In genomic region chr6:71492756-71493674, GRCm38 (mm10) we compare ENCODE assay signal across 8 mouse cellular contexts. TPM values are rescaled to one million over a fixed set of nuclear protein-coding genes. Genes with fewer than 3 reads are reported as not detected.
DNase-seq lines count a peak whose midpoint lies in the region; ATAC-seq and TF ChIP-seq lines count a peak whose summit lies in the region.

No protein-coding gene starts in this region.

- H3K9me3 ChIP-seq in forebrain, embryonic 13.5 days (replicated peaks), result no peaks in the 10 kb centered on the region
- no peaks in the 10 kb centered on the region for H3K9me3 ChIP-seq in liver, embryonic 14.5 days (ENCODE audit: control insufficient read depth, low read length)

- TF ChIP-seq CTCF in heart, adult 2 months (IDR thresholded peaks at IDR 0.05), result no peak
- TF ChIP-seq CTCF in C2C12 (IDR thresholded peaks at IDR 0.05; ENCODE audit: control insufficient read depth, insufficient read depth, insufficient read length), result no peak
- TF ChIP-seq CTCF in liver, embryonic 14.5 days (IDR thresholded peaks at IDR 0.05; ENCODE audit: low read depth), result no peak

- H3K79me3 ChIP-seq in C2C12 (ENCODE audit: low read depth), result peaks cover 3% of the 10 kb centered on the region

- H3K36me3 ChIP-seq in heart, adult 2 months (ENCODE audit: control insufficient read depth, insufficient read depth, low read length), result peaks cover 17% of the 10 kb centered on the region
- H3K36me3 ChIP-seq in C2C12 (ENCODE audit: control insufficient read depth, insufficient read depth), result peaks cover 5% of the 10 kb centered on the region
- H3K36me3 ChIP-seq in forebrain, embryonic 13.5 days (ENCODE audit: poor library complexity, severe bottlenecking), result 0 out of 2 replicates have a peak, but pooled peaks cover 5% of the 10 kb centered on the region
- H3K36me3 ChIP-seq in liver, embryonic 14.5 days (replicated peaks; ENCODE audit: control insufficient read depth, insufficient read depth, low read depth), result no peaks in the 10 kb centered on the region

- intact Hi-C loops in heart, adult 2 months (cut with DNase I), result loop anchor here (1.0 kb wide), 2 partner anchors 50 to 53 kb away; partner anchors contain the start of genes Chmp3 and Rmnd5a
- intact Hi-C loops in heart, postnatal 25 days (cut with DNase I), result loop anchor here (5.0 to 10.0 kb wide), 3 partner anchors 139 to 312 kb away; partner anchors contain the start of genes Kdm3a and Krcc1

- peak overlapping the region; percentile 78 for H3K4me2 ChIP-seq in forebrain, embryonic 13.5 days
- H3K4me2 ChIP-seq in liver, embryonic 14.5 days (ENCODE audit: low read depth), result peak overlapping the region; percentile 95

- H3K27me3 ChIP-seq in heart, adult 2 months (ENCODE audit: control insufficient read depth, insufficient read depth, low read length), result no peaks in the 10 kb centered on the region
- no peaks in the 10 kb centered on the region for H3K27me3 ChIP-seq in C2C12 (ENCODE audit: control insufficient read depth, insufficient read depth, insufficient read length)
- no peaks in the 10 kb centered on the region for H3K27me3 ChIP-seq in forebrain, embryonic 13.5 days
- no peaks in the 10 kb centered on the region for H3K27me3 ChIP-seq in liver, embryonic 14.5 days (ENCODE audit: control insufficient read depth, insufficient read depth, low read length)

- H3K4me1 ChIP-seq in heart, adult 2 months (ENCODE audit: control insufficient read depth, insufficient read depth, low read length), result peaks cover 3% of the 10 kb centered on the region
- H3K4me1 ChIP-seq in forebrain, embryonic 13.5 days, result peaks cover 18% of the 10 kb centered on the region
- no peaks in the 10 kb centered on the region; a peak in 2 of 4 replicates for H3K4me1 ChIP-seq in liver, embryonic 14.5 days (replicated peaks; ENCODE audit: control insufficient read depth in 2 of 2, insufficient read depth in 2 of 2, low read length in 1 of 2)

- ATAC-seq in forebrain, embryonic 13.5 days, result no peak
- ATAC-seq in liver, embryonic 14.5 days (ENCODE audit: insufficient read depth), result peak; percentile 2; the same call in 1 of the 2 replicates
- no peak for ATAC-seq in megakaryocyte-erythroid progenitor cell, adult 5-6 weeks (replicated peaks; ENCODE audit: low FRiP score, low TSS enrichment, poor library complexity, severe bottlenecking)

- WGBS in heart, adult 2 months, result 23% methylated on average over 21 of the region's 22 CpGs
- 23% methylated on average over 21 of the region's 22 CpGs for WGBS in forebrain, embryonic 13.5 days
- 20% methylated on average over 21 of the region's 22 CpGs for WGBS in liver, embryonic 14.5 days (ENCODE audit: insufficient replicate concordance)

- no peaks in the 10 kb centered on the region for H3K79me2 ChIP-seq in heart, adult 2 months (replicated peaks; ENCODE audit: control insufficient read depth, insufficient read depth, low read length)
- peaks cover 21% of the 10 kb centered on the region for H3K79me2 ChIP-seq in C2C12 (ENCODE audit: control insufficient read depth, insufficient read depth)

- H3ac ChIP-seq in C2C12 (ENCODE audit: control insufficient read depth, insufficient read length, low read depth), result no peak overlapping the region

- no peak for TF ChIP-seq EP300 in heart, adult 2 months (IDR thresholded peaks at IDR 0.05; ENCODE audit: insufficient read depth, low read depth, low read length)
- TF ChIP-seq EP300 in liver, embryonic 14.5 days (IDR thresholded peaks at IDR 0.05; ENCODE audit: low read depth), result no peak

- no peak for DNase-seq in heart, adult 2 months
- DNase-seq in heart, postnatal 25 days (ENCODE audit: low spot score), result no peak
- DNase-seq in liver, embryonic 14.5 days (ENCODE audit: low read depth in 3 of 3, low spot score in 3 of 3), result peak in 1 of 3 experiments; percentile 17
- no peak for DNase-seq in spleen, postnatal 4 days (ENCODE audit: low spot score in 2 of 2)
- DNase-seq in urinary bladder, postnatal 36 days (ENCODE audit: low spot score in 2 of 2), result no peak

- H3K9ac ChIP-seq in heart, adult 2 months (ENCODE audit: low read depth, low read length), result peak overlapping the region; percentile 96
- H3K9ac ChIP-seq in forebrain, embryonic 13.5 days, result peak overlapping the region; percentile 100
- H3K9ac ChIP-seq in liver, embryonic 14.5 days (replicated peaks), result peak overlapping the region; percentile 76

- H3K27ac ChIP-seq in heart, adult 2 months, result peak overlapping the region; percentile 98
- H3K27ac ChIP-seq in forebrain, embryonic 13.5 days, result peak overlapping the region; percentile 99
- peak overlapping the region; percentile 39; the same call in 1 of the 2 replicates for H3K27ac ChIP-seq in liver, embryonic 14.5 days

- peak overlapping the region; percentile 84 for H3K4me3 ChIP-seq in heart, adult 2 months
- peak overlapping the region; percentile 48 for H3K4me3 ChIP-seq in C2C12 (ENCODE audit: insufficient read depth, poor library complexity, severe bottlenecking)
- H3K4me3 ChIP-seq in forebrain, embryonic 13.5 days, result peak overlapping the region; percentile 79
- H3K4me3 ChIP-seq in liver, embryonic 14.5 days (ENCODE audit: insufficient read depth in 1 of 2, low read depth in 2 of 2, low read length in 2 of 2), result peak overlapping the region; percentile 71 to 80

- TF ChIP-seq POLR2A in heart, adult 2 months (IDR thresholded peaks at IDR 0.05; ENCODE audit: insufficient read depth, low read depth, low read length), result no peak

TF ChIP-seq in C2C12, 6 proteins besides CTCF, POLR2A, EP300 and RAD21:
- TF ChIP-seq FOSL1 (IDR thresholded peaks at IDR 0.05; ENCODE audit: insufficient read depth, low read length, poor library complexity, severe bottlenecking), result no peak

RNA-seq across cellular contexts. Expression of gene Rnf103, which starts 0.7 kb away (rescaled TPM):
- 10 to 100 TPM; 20.8 to 26.7 TPM for total RNA-seq in heart, adult 2 months (2021)
- 7.6 and 12.1 TPM in 2 replicates for polyA plus RNA-seq in heart, adult 2 months (2012; rRNA removed)
- 10 to 100 TPM; 21.7 to 26.1 TPM for total RNA-seq in heart, postnatal 25 days (2021)
- 4.5 TPM for polyA plus RNA-seq in C2C12 (2012; fragmentation: generic; extraction: Trizol)
- 16.9 and 18.8 TPM in 2 replicates for polyA plus RNA-seq in forebrain, embryonic 13.5 days (2015; fragmentation: Nextera tagmentation; extraction: Ambion mirVana)
- 3.8 and 5.0 TPM in 2 replicates for polyA plus RNA-seq in liver, embryonic 14.5 days (2012; rRNA removed)
- 7.2 and 7.8 TPM in 2 replicates for polyA plus RNA-seq in liver, embryonic 14.5 days (2014; fragmentation: Nextera tagmentation; extraction: Ambion mirVana)
- total RNA-seq in megakaryocyte-erythroid progenitor cell, adult 5-6 weeks (2014; fragmentation: Nextera tagmentation), result 5.7 and 12.9 TPM in 2 replicates
- total RNA-seq in megakaryocyte-erythroid progenitor cell, adult 5-6 weeks (2017), result 6.8 and 13.4 TPM in 2 replicates

RNA-seq across cellular contexts. Expression of gene Chmp3, which starts 50.6 kb away (rescaled TPM):
- total RNA-seq in heart, adult 2 months (2021), result 10 to 100 TPM; 45.7 to 59.0 TPM
- polyA plus RNA-seq in heart, adult 2 months (2012; rRNA removed), result 34.4 and 56.7 TPM in 2 replicates
- total RNA-seq in heart, postnatal 25 days (2021), result 10 to 100 TPM; 47.2 to 51.2 TPM
- 51.7 TPM for polyA plus RNA-seq in C2C12 (2012; fragmentation: generic; extraction: Trizol)
- polyA plus RNA-seq in forebrain, embryonic 13.5 days (2015; fragmentation: Nextera tagmentation; extraction: Ambion mirVana), result 48.9 and 54.9 TPM in 2 replicates
- polyA plus RNA-seq in liver, embryonic 14.5 days (2012; rRNA removed), result 16.2 and 21.9 TPM in 2 replicates
- polyA plus RNA-seq in liver, embryonic 14.5 days (2014; fragmentation: Nextera tagmentation; extraction: Ambion mirVana), result 34.3 and 35.6 TPM in 2 replicates
- total RNA-seq in megakaryocyte-erythroid progenitor cell, adult 5-6 weeks (2014; fragmentation: Nextera tagmentation), result 46.1 and 47.3 TPM in 2 replicates
- total RNA-seq in megakaryocyte-erythroid progenitor cell, adult 5-6 weeks (2017), result 99.9 and 113 TPM in 2 replicates

RNA-seq across cellular contexts. Expression of gene Rmnd5a, which starts 52.6 kb away (rescaled TPM):
- 10 to 100 TPM; 67.6 to 78.1 TPM for total RNA-seq in heart, adult 2 months (2021)
- polyA plus RNA-seq in heart, adult 2 months (2012; rRNA removed), result 28.2 and 56.9 TPM in 2 replicates
- 10 to 100 TPM; 65.8 to 72.8 TPM for total RNA-seq in heart, postnatal 25 days (2021)
- 4.0 TPM for polyA plus RNA-seq in C2C12 (2012; fragmentation: generic; extraction: Trizol)
- 6.8 and 9.0 TPM in 2 replicates for polyA plus RNA-seq in forebrain, embryonic 13.5 days (2015; fragmentation: Nextera tagmentation; extraction: Ambion mirVana)
- 10.3 and 14.8 TPM in 2 replicates for polyA plus RNA-seq in liver, embryonic 14.5 days (2012; rRNA removed)
- polyA plus RNA-seq in liver, embryonic 14.5 days (2014; fragmentation: Nextera tagmentation; extraction: Ambion mirVana), result 4.5 and 4.7 TPM in 2 replicates
- total RNA-seq in megakaryocyte-erythroid progenitor cell, adult 5-6 weeks (2014; fragmentation: Nextera tagmentation), result 31.3 and 40.0 TPM in 2 replicates
- 42.5 and 99.0 TPM in 2 replicates for total RNA-seq in megakaryocyte-erythroid progenitor cell, adult 5-6 weeks (2017)

Comparison
In these comparisons a context has a peak if more than half of its experiments do, and no peak if none do; other contexts are left out.
1. H3K27ac ChIP-seq: peak in every context shown above with its lines; median percentile 99 in forebrain, embryonic 13.5 days; 98 in heart, adult 2 months; 39 in liver, embryonic 14.5 days.